Mouse (Mus musculus): ENCODE results near the gene Slamf8. TPM values are rescaled to one million over a fixed set of nuclear protein-coding genes. Genes with fewer than 3 reads are reported as not detected.

Slamf8 gene
- polyA plus RNA-seq (2014; fragmentation: Nextera tagmentation; extraction: Ambion mirVana): 0.08 and 0.18 TPM in 2 replicates

DNA sequence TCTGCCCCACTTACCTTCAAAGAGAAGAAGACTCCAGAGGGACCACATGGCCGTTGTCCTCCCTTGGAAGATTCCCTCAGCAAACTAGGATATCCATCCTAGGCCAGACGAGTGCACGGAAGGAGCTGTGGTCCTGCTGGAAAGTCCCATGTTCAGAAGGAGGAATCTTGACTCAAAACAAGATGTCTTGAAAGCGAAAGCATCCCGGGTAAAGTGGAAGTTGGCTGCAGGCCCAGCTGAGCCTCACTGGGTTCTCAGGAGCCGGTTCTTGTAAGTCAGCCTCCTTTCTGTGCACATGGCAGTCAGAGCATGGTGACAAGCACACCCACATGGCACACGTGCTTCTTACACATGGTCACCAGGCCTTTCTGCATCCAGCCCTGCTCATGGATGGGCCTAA, at the start of gene Slamf8:
Slamf8 (minus strand) TSS at position 184 of the 400 bp plus-strand sequence.
- Histone ChIP-seq H3K4me3 (ENCODE audit: low read depth, low read length) (no peak within 1 kb of the TSS), H3K4me2 (ENCODE audit: low read depth, severe bottlenecking) (no peak within 1 kb of the TSS), H3K9me3 (ENCODE audit: control insufficient read depth, low read length) (no peaks in the 10 kb centered on the region), H3K27me3 (ENCODE audit: control insufficient read depth, insufficient read depth, low read length) (no peaks in the 10 kb centered on the region), H3K36me3 (ENCODE audit: control insufficient read depth, insufficient read depth, low read length) (no peaks in the 10 kb centered on the region), H3K4me1 (ENCODE audit: control insufficient read depth, insufficient read depth, low read length) (no peaks in the 10 kb centered on the region), H3K9ac (ENCODE audit: low read length) (no peak within 1 kb of the TSS), H3K27ac (replicated peaks; ENCODE audit: low read depth, low read length) (no peak within 1 kb of the TSS)
- no peak for DNase-seq (ENCODE audit: low spot score)
- WGBS: 80% methylated on average over 7 of the region's 7 CpGs
- no peak for ATAC-seq (ENCODE audit: insufficient number of reproducible peaks, low FRiP score, low TSS enrichment, low read depth)

- DNase-seq (ENCODE audit: low spot score) (no peak), ATAC-seq (ENCODE audit: insufficient number of reproducible peaks, low FRiP score, low TSS enrichment, low read depth) (no peak)
- Histone ChIP-seq H3K36me3 (ENCODE audit: control insufficient read depth, insufficient read depth, low read length) (no peaks in the 10 kb centered on the region), H3K9me3 (ENCODE audit: control insufficient read depth, low read length) (no peaks in the 10 kb centered on the region), H3K27ac (replicated peaks; ENCODE audit: low read depth, low read length) (no peak overlapping the region), H3K4me2 (ENCODE audit: low read depth, severe bottlenecking) (no peak overlapping the region), H3K9ac (ENCODE audit: low read length) (no peak overlapping the region), H3K27me3 (ENCODE audit: control insufficient read depth, insufficient read depth, low read length) (no peaks in the 10 kb centered on the region), H3K4me3 (ENCODE audit: low read depth, low read length) (no peak overlapping the region), H3K4me1 (ENCODE audit: control insufficient read depth, insufficient read depth, low read length) (no peaks in the 10 kb centered on the region)
- 49% methylated on average over 2 of the region's 2 CpGs for WGBS
These were observed 48.4 kb upstream of the Slamf8 start for GRCm38 (mm10) chr1:172638781-172639180.

- H3K9ac ChIP-seq (ENCODE audit: low read length): no peak overlapping the region
- H3K4me3 ChIP-seq (ENCODE audit: low read depth, low read length): no peak overlapping the region
- H3K27me3 ChIP-seq (ENCODE audit: control insufficient read depth, insufficient read depth, low read length): no peaks in the 10 kb centered on the region
- WGBS: 73% methylated on average over 4 of the region's 4 CpGs
- H3K4me2 ChIP-seq (ENCODE audit: low read depth, severe bottlenecking): no peak overlapping the region
- H3K9me3 ChIP-seq (ENCODE audit: control insufficient read depth, low read length): no peaks in the 10 kb centered on the region
- DNase-seq (ENCODE audit: low spot score): no peak
- no peak overlapping the region for H3K27ac ChIP-seq (replicated peaks; ENCODE audit: low read depth, low read length)
- no peaks in the 10 kb centered on the region for H3K4me1 ChIP-seq (ENCODE audit: control insufficient read depth, insufficient read depth, low read length)
- no peaks in the 10 kb centered on the region for H3K36me3 ChIP-seq (ENCODE audit: control insufficient read depth, insufficient read depth, low read length)
- no peak for ATAC-seq (ENCODE audit: insufficient number of reproducible peaks, low FRiP score, low TSS enrichment, low read depth)
These were observed 47.4 kb upstream of the Slamf8 start for GRCm38 (mm10) chr1:172637801-172638200.

DNA sequence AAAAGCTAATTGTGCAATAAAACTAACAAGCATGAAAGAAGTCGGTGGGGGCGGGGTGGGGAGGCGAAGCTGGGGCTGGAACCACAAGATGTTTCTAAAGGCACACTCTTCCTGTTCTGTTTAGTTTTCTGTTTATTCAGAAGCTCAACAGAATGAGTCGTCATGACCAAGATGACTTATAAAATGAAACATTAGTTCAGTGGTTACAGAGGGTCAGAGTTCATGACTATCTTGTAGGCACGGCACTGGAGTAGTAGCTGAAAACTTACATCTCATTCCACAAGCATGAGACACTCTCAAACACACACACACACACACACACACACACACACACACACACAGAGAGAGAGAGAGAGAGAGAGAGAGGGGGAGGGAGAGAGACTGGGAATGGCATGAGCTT, 45.9 kb upstream of the Slamf8 start:
- H3K9me3 ChIP-seq (ENCODE audit: control insufficient read depth, low read length): no peaks in the 10 kb centered on the region
- no peak for DNase-seq (ENCODE audit: low spot score)
- H3K4me2 ChIP-seq (ENCODE audit: low read depth, severe bottlenecking): no peak overlapping the region
- no peak overlapping the region for H3K9ac ChIP-seq (ENCODE audit: low read length)
- no peaks in the 10 kb centered on the region for H3K36me3 ChIP-seq (ENCODE audit: control insufficient read depth, insufficient read depth, low read length)
- 83% methylated on average over 5 of the region's 5 CpGs for WGBS
- no peak for ATAC-seq (ENCODE audit: insufficient number of reproducible peaks, low FRiP score, low TSS enrichment, low read depth)
- no peak overlapping the region for H3K27ac ChIP-seq (replicated peaks; ENCODE audit: low read depth, low read length)
- H3K4me1 ChIP-seq (ENCODE audit: control insufficient read depth, insufficient read depth, low read length): no peaks in the 10 kb centered on the region
- no peaks in the 10 kb centered on the region for H3K27me3 ChIP-seq (ENCODE audit: control insufficient read depth, insufficient read depth, low read length)
- no peak overlapping the region for H3K4me3 ChIP-seq (ENCODE audit: low read depth, low read length)

GRCm38 (mm10) chr1:172635258-172635657, 44.9 kb upstream of the Slamf8 start:
- ATAC-seq (ENCODE audit: insufficient number of reproducible peaks, low FRiP score, low TSS enrichment, low read depth) (no peak), DNase-seq (ENCODE audit: low spot score) (no peak)
- Histone ChIP-seq H3K4me1 (ENCODE audit: control insufficient read depth, insufficient read depth, low read length) (no peaks in the 10 kb centered on the region), H3K36me3 (ENCODE audit: control insufficient read depth, insufficient read depth, low read length) (no peaks in the 10 kb centered on the region), H3K9me3 (ENCODE audit: control insufficient read depth, low read length) (no peaks in the 10 kb centered on the region), H3K4me3 (ENCODE audit: low read depth, low read length) (no peak overlapping the region), H3K27ac (replicated peaks; ENCODE audit: low read depth, low read length) (no peak overlapping the region), H3K27me3 (ENCODE audit: control insufficient read depth, insufficient read depth, low read length) (no peaks in the 10 kb centered on the region), H3K9ac (ENCODE audit: low read length) (no peak overlapping the region), H3K4me2 (ENCODE audit: low read depth, severe bottlenecking) (no peak overlapping the region)
- 56% methylated on average over 4 of the region's 4 CpGs for WGBS

- Histone ChIP-seq H3K27ac (replicated peaks; ENCODE audit: low read depth, low read length) (no peak overlapping the region), H3K9me3 (ENCODE audit: control insufficient read depth, low read length) (no peaks in the 10 kb centered on the region), H3K4me1 (ENCODE audit: control insufficient read depth, insufficient read depth, low read length) (0 out of 2 replicates have a peak, but pooled peaks cover 2% of the 10 kb centered on the region), H3K36me3 (ENCODE audit: control insufficient read depth, insufficient read depth, low read length) (no peaks in the 10 kb centered on the region), H3K4me3 (ENCODE audit: low read depth, low read length) (no peak overlapping the region), H3K4me2 (ENCODE audit: low read depth, severe bottlenecking) (no peak overlapping the region), H3K9ac (ENCODE audit: low read length) (no peak overlapping the region), H3K27me3 (ENCODE audit: control insufficient read depth, insufficient read depth, low read length) (no peaks in the 10 kb centered on the region)
- 85% methylated on average over 2 of the region's 2 CpGs for WGBS
- DNase-seq (ENCODE audit: low spot score) (no peak), ATAC-seq (ENCODE audit: insufficient number of reproducible peaks, low FRiP score, low TSS enrichment, low read depth) (no peak)
These were observed 43.8 kb upstream of the Slamf8 start for GRCm38 (mm10) chr1:172634136-172634535.

DNA sequence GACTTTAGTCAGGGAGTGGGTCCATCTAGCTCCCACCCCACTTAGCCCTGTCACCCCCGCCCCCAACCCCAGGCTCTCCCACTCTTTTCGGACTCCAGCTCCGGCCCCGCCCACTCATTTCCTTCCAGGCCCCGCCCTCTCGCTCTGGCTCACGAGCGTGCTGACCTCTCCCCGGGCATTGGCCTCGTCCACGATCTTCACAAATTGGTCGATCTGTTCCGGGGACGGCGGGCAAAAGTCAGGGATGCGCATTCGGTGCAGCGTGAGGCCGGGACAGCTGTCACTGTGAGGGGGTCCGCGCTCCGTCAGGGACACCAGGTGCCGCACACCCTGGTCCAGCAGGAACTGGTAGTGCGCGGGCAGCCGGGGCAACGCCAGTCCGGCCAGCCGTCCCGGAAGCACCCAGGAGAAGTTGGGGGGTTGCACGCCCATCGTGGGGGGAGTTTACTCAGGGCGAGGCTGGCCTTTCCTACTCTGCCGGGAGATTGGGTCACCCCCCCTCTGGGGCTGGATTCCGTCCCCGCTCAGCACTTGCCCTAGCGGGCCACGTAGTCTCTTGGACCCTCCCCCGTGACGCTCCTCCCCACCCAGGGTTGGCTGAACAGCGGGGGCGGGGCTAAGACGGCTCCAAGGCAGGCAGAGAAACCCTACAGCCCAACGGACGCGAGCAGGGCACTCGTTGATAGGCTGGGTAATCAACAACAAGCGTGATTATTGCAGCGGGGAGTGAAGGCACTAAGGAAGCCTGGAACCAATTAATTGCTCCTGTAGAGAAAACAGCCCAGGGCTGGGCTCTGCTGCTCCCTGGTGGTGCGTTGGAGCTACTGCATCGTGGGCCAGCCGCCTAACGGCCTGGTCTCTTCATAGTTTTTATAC, 42.3 kb upstream of the Slamf8 start, which contains the start of gene Dusp23:
Dusp23 (minus strand) TSS at position 512 of the 876 bp plus-strand sequence.
- peak; percentile 97 for ATAC-seq (ENCODE audit: insufficient number of reproducible peaks, low FRiP score, low TSS enrichment, low read depth)
- Histone ChIP-seq H3K4me2 (ENCODE audit: low read depth, severe bottlenecking) (peak within 1 kb of the TSS; percentile 60), H3K9ac (ENCODE audit: low read length) (peak within 1 kb of the TSS; percentile 65), H3K27me3 (ENCODE audit: control insufficient read depth, insufficient read depth, low read length) (no peaks in the 10 kb centered on the region), H3K4me1 (ENCODE audit: control insufficient read depth, insufficient read depth, low read length) (0 out of 2 replicates have a peak, but pooled peaks cover 2% of the 10 kb centered on the region), H3K4me3 (ENCODE audit: low read depth, low read length) (peak within 1 kb of the TSS; percentile 67), H3K27ac (replicated peaks; ENCODE audit: low read depth, low read length) (no peak within 1 kb of the TSS; the same call in 1 of the 2 replicates), H3K9me3 (ENCODE audit: control insufficient read depth, low read length) (no peaks in the 10 kb centered on the region), H3K36me3 (ENCODE audit: control insufficient read depth, insufficient read depth, low read length) (no peaks in the 10 kb centered on the region)
- peak; percentile 98 for DNase-seq (ENCODE audit: low spot score)
- WGBS: under 1% methylated on average over 53 of the region's 53 CpGs

GRCm38 (mm10) chr1:172631721-172632120, 41.4 kb upstream of the Slamf8 start:
- ATAC-seq (ENCODE audit: insufficient number of reproducible peaks, low FRiP score, low TSS enrichment, low read depth): no peak

More at GRCm38 (mm10) chr1:172631721-172632120, 41.4 kb upstream of the Slamf8 start:
- 89% methylated on average over 5 of the region's 5 CpGs for WGBS
- no peak for DNase-seq (ENCODE audit: low spot score)
- H3K4me2 ChIP-seq (ENCODE audit: low read depth, severe bottlenecking): no peak overlapping the region
- peaks cover 2% of the 10 kb centered on the region; the same call in 1 of the 2 replicates for H3K9me3 ChIP-seq (ENCODE audit: control insufficient read depth, low read length)
- H3K27me3 ChIP-seq (ENCODE audit: control insufficient read depth, insufficient read depth, low read length): no peaks in the 10 kb centered on the region
- H3K4me3 ChIP-seq (ENCODE audit: low read depth, low read length): no peak overlapping the region
- 0 out of 2 replicates have a peak, but pooled peaks cover 2% of the 10 kb centered on the region for H3K4me1 ChIP-seq (ENCODE audit: control insufficient read depth, insufficient read depth, low read length)
- H3K36me3 ChIP-seq (ENCODE audit: control insufficient read depth, insufficient read depth, low read length): no peaks in the 10 kb centered on the region
- H3K9ac ChIP-seq (ENCODE audit: low read length): no peak overlapping the region
- no peak overlapping the region for H3K27ac ChIP-seq (replicated peaks; ENCODE audit: low read depth, low read length)

Measured in limb, embryonic 11.5 days (tissue).